Mouse (Mus musculus): ENCODE data around the gene Ccr7.

GRCm38 (mm10) chr11:99145765-99146164 is 9.1 kb downstream of the Ccr7 start:
- TF ChIP-seq CTCF (IDR thresholded peaks at IDR 0.05; ENCODE audit: low read depth): no peak
- TF ChIP-seq EP300 (IDR thresholded peaks at IDR 0.05; ENCODE audit: low read depth): no peak
